Mouse (Mus musculus): ENCODE results near the gene Hist1h2ag. TPM values are rescaled to one million over a fixed set of nuclear protein-coding genes. Genes with fewer than 3 reads are reported as not detected.

Gene Hist1h2ag
- total RNA-seq, 1 experiment: 786 TPM

DNA sequence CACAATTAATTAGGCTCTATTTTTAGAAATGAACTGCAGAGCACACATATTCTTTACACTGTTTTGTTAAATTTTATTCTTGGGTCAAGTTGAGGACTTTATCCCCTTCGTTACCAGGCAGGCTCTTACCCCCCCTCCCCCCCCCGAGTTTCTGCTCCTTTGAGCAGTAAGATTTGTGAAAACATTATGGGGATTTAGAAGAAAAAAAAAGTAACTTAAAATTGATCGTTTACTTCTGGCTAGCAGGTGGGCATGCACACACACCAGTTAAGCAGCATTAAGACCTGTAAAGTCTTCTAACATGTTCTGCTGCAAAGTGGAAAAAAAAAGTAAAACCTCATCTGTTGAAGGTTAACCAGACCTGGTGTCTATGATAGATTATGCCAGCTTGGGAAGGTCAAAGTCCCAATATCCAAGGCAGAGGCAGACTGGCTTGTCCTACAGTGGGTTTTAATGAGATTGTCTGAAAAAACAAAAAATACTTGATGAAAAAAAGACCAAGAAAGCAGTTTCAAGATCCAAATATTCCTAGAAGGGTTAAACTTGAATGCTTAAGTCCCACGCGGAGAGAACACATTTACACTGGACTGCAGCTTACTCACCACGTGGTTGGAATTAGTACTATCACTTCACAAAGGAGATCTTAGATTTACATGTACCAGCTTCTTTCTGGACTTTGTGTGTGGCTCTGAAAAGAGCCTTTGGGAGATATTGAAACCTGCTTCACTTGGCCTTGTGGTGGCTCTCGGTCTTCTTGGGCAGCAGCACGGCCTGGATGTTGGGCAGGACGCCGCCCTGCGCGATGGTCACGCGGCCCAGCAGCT is 8.1 kb downstream of the Hist1h2ag start:
- in situ Hi-C loops (cut with MboI; ENCODE audit: low sequenced_read_pairs in 2 of 2, unreplicated experiment in 2 of 2): loop anchor here (10.0 to 25.0 kb wide), 8 partner anchors 297 to 1728 kb away; partner anchors contain the start of genes Hist1h4j (in 2 of the 2), Abt1 (in 1 of the 2), Hist1h1a (in 1 of the 2) and Hist1h1d (in 1 of the 2)
- Histone ChIP-seq H3K36me3 (ENCODE audit: control insufficient read depth, insufficient read depth, low read length, poor library complexity, severe bottlenecking) (no peaks in the 10 kb centered on the region), H3K4me1 (ENCODE audit: control insufficient read depth in 2 of 2, insufficient read depth in 2 of 2, low read length in 2 of 2, poor library complexity in 1 of 2) (peaks cover 0 to 10% of the 10 kb centered on the region in 2 experiments; a peak in 1 of 4 replicates), H3K4me3 (ENCODE audit: insufficient read depth in 1 of 2, low read depth in 1 of 2, low read length in 2 of 2, poor library complexity in 1 of 2, severe bottlenecking in 1 of 2) (peak overlapping the region; percentile 67 to 74), H3K9ac (ENCODE audit: insufficient read depth, low read depth, low read length, poor library complexity, severe bottlenecking) (peak overlapping the region; percentile 90), H3K27ac (ENCODE audit: insufficient read depth, low read depth, low read length, poor library complexity, severe bottlenecking) (peak overlapping the region; percentile 89), H3K9me3 (ENCODE audit: control insufficient read depth, insufficient read depth, low read depth, low read length) (no peaks in the 10 kb centered on the region)
- TF ChIP-seq HCFC1 (IDR thresholded peaks at IDR 0.05; ENCODE audit: borderline replicate concordance, insufficient read depth, low read length) (no peak), MAFK (IDR thresholded peaks at IDR 0.05; ENCODE audit: insufficient read depth, low read depth, low read length) (no peak), ZNF384 (IDR thresholded peaks at IDR 0.05; ENCODE audit: low read depth, low read length) (no peak), CHD2 (IDR thresholded peaks at IDR 0.05; ENCODE audit: low read depth, low read length) (no peak), ZC3H11A (IDR thresholded peaks at IDR 0.05; ENCODE audit: borderline replicate concordance, low read depth, low read length) (no peak)
- DNase-seq (ENCODE audit: low read depth, low spot score): no peak

- no peak for DNase-seq (ENCODE audit: low read depth, low spot score)
- no peak for TF ChIP-seq CHD2 (IDR thresholded peaks at IDR 0.05; ENCODE audit: low read depth, low read length)
- TF ChIP-seq HCFC1 (IDR thresholded peaks at IDR 0.05; ENCODE audit: borderline replicate concordance, insufficient read depth, low read length): no peak
- no peak for TF ChIP-seq MAFK (IDR thresholded peaks at IDR 0.05; ENCODE audit: insufficient read depth, low read depth, low read length)
- no peak for TF ChIP-seq ZC3H11A (IDR thresholded peaks at IDR 0.05; ENCODE audit: borderline replicate concordance, low read depth, low read length)
- no peak for TF ChIP-seq ZNF384 (IDR thresholded peaks at IDR 0.05; ENCODE audit: low read depth, low read length)
- Histone ChIP-seq H3K36me3 (ENCODE audit: control insufficient read depth, insufficient read depth, low read length, poor library complexity, severe bottlenecking) (no peaks in the 10 kb centered on the region), H3K4me3 (ENCODE audit: insufficient read depth in 1 of 2, low read depth in 1 of 2, low read length in 2 of 2, poor library complexity in 1 of 2, severe bottlenecking in 1 of 2) (peak overlapping the region; percentile 67 to 74), H3K4me1 (ENCODE audit: control insufficient read depth in 2 of 2, insufficient read depth in 2 of 2, low read length in 2 of 2, poor library complexity in 1 of 2) (peaks cover 0 to 10% of the 10 kb centered on the region in 2 experiments; a peak in 1 of 4 replicates), H3K9me3 (ENCODE audit: control insufficient read depth, insufficient read depth, low read depth, low read length) (no peaks in the 10 kb centered on the region), H3K27ac (ENCODE audit: insufficient read depth, low read depth, low read length, poor library complexity, severe bottlenecking) (no peak overlapping the region; the same call in 1 of the 2 replicates), H3K9ac (ENCODE audit: insufficient read depth, low read depth, low read length, poor library complexity, severe bottlenecking) (peak overlapping the region; percentile 61; the same call in 1 of the 2 replicates)
- in situ Hi-C loops (cut with MboI; ENCODE audit: low sequenced_read_pairs in 2 of 2, unreplicated experiment in 2 of 2): loop anchor here (10.0 to 25.0 kb wide), 8 partner anchors 297 to 1728 kb away; partner anchors contain the start of genes Hist1h4j (in 2 of the 2), Abt1 (in 1 of the 2), Hist1h1a (in 1 of the 2) and Hist1h1d (in 1 of the 2)
Observed at GRCm38 (mm10) chr13:22033741-22034442, 8.9 kb downstream of the Hist1h2ag start.

DNA sequence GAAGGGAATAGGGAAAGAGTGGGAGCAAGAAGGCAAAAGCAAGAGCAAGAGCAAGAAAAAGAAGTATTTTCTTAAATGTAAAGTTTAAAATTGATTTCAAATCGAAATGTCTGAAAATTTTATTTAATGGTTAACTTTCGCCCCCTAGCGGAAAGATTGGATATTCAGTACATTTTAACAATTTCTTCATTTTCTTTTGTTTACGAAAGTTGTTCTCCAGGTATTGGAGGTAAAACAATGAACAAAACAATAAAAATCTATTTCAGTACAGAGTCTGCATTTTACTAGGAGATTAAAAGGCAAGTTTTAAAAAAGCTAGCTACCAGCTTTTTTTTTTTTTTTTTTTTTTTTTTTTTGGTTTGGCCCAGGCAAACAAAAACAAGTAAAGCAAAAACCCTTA is 12.3 kb downstream of the Hist1h2ag start:
- Histone ChIP-seq H3K9me3 (ENCODE audit: control insufficient read depth, insufficient read depth, low read depth, low read length) (no peaks in the 10 kb centered on the region), H3K36me3 (ENCODE audit: control insufficient read depth, insufficient read depth, low read length, poor library complexity, severe bottlenecking) (no peaks in the 10 kb centered on the region), H3K27ac (ENCODE audit: insufficient read depth, low read depth, low read length, poor library complexity, severe bottlenecking) (no peak overlapping the region), H3K4me3 (ENCODE audit: insufficient read depth in 1 of 2, low read depth in 1 of 2, low read length in 2 of 2, poor library complexity in 1 of 2, severe bottlenecking in 1 of 2) (no peak overlapping the region), H3K9ac (ENCODE audit: insufficient read depth, low read depth, low read length, poor library complexity, severe bottlenecking) (no peak overlapping the region), H3K4me1 (ENCODE audit: control insufficient read depth in 2 of 2, insufficient read depth in 2 of 2, low read length in 2 of 2, poor library complexity in 1 of 2) (peaks cover 0 to 15% of the 10 kb centered on the region in 2 experiments; a peak in 2 of 4 replicates)
- TF ChIP-seq MAFK (IDR thresholded peaks at IDR 0.05; ENCODE audit: insufficient read depth, low read depth, low read length): no peak
- peak; percentile 83 for TF ChIP-seq ZNF384 (IDR thresholded peaks at IDR 0.05; ENCODE audit: low read depth, low read length)
- no peak for DNase-seq (ENCODE audit: low read depth, low spot score)
- in situ Hi-C loops (cut with MboI; ENCODE audit: low sequenced_read_pairs in 2 of 2, unreplicated experiment in 2 of 2): loop anchor here (10.0 to 25.0 kb wide), 8 partner anchors 293 to 1732 kb away; partner anchors contain the start of genes Hist1h4j (in 2 of the 2), Abt1 (in 1 of the 2), Hist1h1a (in 1 of the 2) and Hist1h1d (in 1 of the 2)

DNA sequence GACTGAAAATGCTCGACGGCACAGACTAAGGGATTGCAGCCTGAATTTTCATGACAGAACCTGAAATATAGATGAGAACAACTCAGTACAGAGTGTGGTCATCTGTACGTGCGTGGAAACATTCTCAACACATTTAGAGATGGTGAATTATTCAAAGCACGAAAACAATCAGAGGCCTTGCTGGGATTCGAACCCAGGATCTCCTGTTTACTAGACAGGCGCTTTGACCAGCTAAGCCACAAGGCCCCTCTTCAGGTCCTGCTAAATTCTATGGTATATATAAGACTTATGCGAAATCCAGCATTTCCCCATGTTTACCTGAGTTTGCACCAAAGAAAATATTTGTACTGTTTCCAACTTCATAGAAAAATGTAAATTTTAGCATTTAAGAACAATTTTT is 12.8 kb downstream of the Hist1h2ag start:
- Histone ChIP-seq H3K4me3 (ENCODE audit: insufficient read depth in 1 of 2, low read depth in 1 of 2, low read length in 2 of 2, poor library complexity in 1 of 2, severe bottlenecking in 1 of 2) (0 out of 4 replicates have a peak overlapping the region, but pooled peaks of 1 of the 2 experiments have one; percentile 2), H3K27ac (ENCODE audit: insufficient read depth, low read depth, low read length, poor library complexity, severe bottlenecking) (no peak overlapping the region), H3K36me3 (ENCODE audit: control insufficient read depth, insufficient read depth, low read length, poor library complexity, severe bottlenecking) (no peaks in the 10 kb centered on the region), H3K9ac (ENCODE audit: insufficient read depth, low read depth, low read length, poor library complexity, severe bottlenecking) (no peak overlapping the region), H3K4me1 (ENCODE audit: control insufficient read depth in 2 of 2, insufficient read depth in 2 of 2, low read length in 2 of 2, poor library complexity in 1 of 2) (peaks cover 0 to 15% of the 10 kb centered on the region in 2 experiments; a peak in 2 of 4 replicates), H3K9me3 (ENCODE audit: control insufficient read depth, insufficient read depth, low read depth, low read length) (no peaks in the 10 kb centered on the region)
- in situ Hi-C loops (cut with MboI; ENCODE audit: low sequenced_read_pairs in 2 of 2, unreplicated experiment in 2 of 2): loop anchor here (10.0 to 25.0 kb wide), 9 partner anchors 95 to 1732 kb away; partner anchors contain the start of genes Hist1h4j (in 2 of the 2), Abt1 (in 1 of the 2), Hist1h1a (in 1 of the 2) and Hist1h1d (in 1 of the 2)
- TF ChIP-seq ZNF384 (IDR thresholded peaks at IDR 0.05; ENCODE audit: low read depth, low read length) (no peak), MAFK (IDR thresholded peaks at IDR 0.05; ENCODE audit: insufficient read depth, low read depth, low read length) (0 out of 2 replicates have a peak, but pooled peaks have one; percentile 31)
- DNase-seq (ENCODE audit: low read depth, low spot score): no peak
